Mouse (Mus musculus) CH12.LX (cell line): Measurements from ENCODE around the gene Msx3. TPM values are rescaled to one million over a fixed set of nuclear protein-coding genes. Genes with fewer than 3 reads are reported as not detected.
A peak's percentile ranks its signal among the peaks of the same experiment; 100 is the strongest.

ENCODE experiments used
- DNase-seq: peaks from one replicate; pipeline ENCODE4 v3.0.0-alpha.2; 2013; ENCODE audit errors: extremely low read depth
- H3K27ac ChIP-seq: 2 replicates; pipeline ENCODE4 v1.5.1; 2012; ENCODE audit warnings: low read depth, mild to moderate bottlenecking, control low read depth, moderate library complexity; ENCODE audit not compliant: insufficient read depth
- H3K27me3 ChIP-seq: replicated peaks from 2 replicates; pipeline ENCODE3; 2012; ENCODE audit warnings: inconsistent platforms
- H3K36me3 ChIP-seq, 2 experiments: replicated peaks in 1 of 2; 2 replicates each; pipeline versions ENCODE3 to v1.6.1; 2012; ENCODE audit warnings: inconsistent platforms in 1 of 2, low read length in 1 of 2, mild to moderate bottlenecking in 1 of 2, mixed read lengths in 1 of 2, moderate library complexity in 1 of 2; ENCODE audit not compliant: control insufficient read depth in 1 of 2, insufficient read depth in 1 of 2
- H3K4me1 ChIP-seq, 2 experiments: 2 replicates each; pipeline ENCODE4 v1.6.1; 2012; ENCODE audit warnings: inconsistent platforms in 1 of 2, moderate library complexity in 1 of 2; ENCODE audit not compliant: insufficient read depth in 2 of 2, control insufficient read depth in 1 of 2
- H3K4me2 ChIP-seq: 2 replicates; pipeline ENCODE4 v1.6.1; 2012; ENCODE audit warnings: low read depth, mild to moderate bottlenecking, control low read depth; ENCODE audit not compliant: poor library complexity, insufficient read depth, severe bottlenecking
- H3K4me3 ChIP-seq, 3 experiments: fragments of 150-350 bp in 1 of 3; sonication (generic) in 1 of 3; replicated peaks in 1 of 3; 2 replicates each; pipeline versions ENCODE3 to v1.5.1; 2011 to 2012; ENCODE audit warnings: low read depth in 2 of 3, low read length in 2 of 3, mild to moderate bottlenecking in 2 of 3, moderate library complexity in 2 of 3, control low read depth in 1 of 3, improper control_type of control experiment in 1 of 3, inconsistent platforms in 1 of 3, mixed read lengths in 1 of 3; ENCODE audit not compliant: poor library complexity in 1 of 3
- H3K79me2 ChIP-seq: replicated peaks from 2 replicates; pipeline ENCODE4 v1.6.1; 2012; ENCODE audit warnings: mild to moderate bottlenecking, moderate library complexity; ENCODE audit not compliant: control insufficient read depth, poor library complexity, insufficient read depth, severe bottlenecking; ENCODE audit errors: extremely low read depth
- H3K9ac ChIP-seq: 2 replicates; pipeline ENCODE4 v1.6.1; 2012; ENCODE audit warnings: low read depth, mild to moderate bottlenecking, control low read depth, moderate library complexity; ENCODE audit not compliant: insufficient read depth
- H3K9me3 ChIP-seq: replicated peaks from 2 replicates; pipeline ENCODE3; 2012; ENCODE audit warnings: low read length, inconsistent platforms, mixed read lengths
- CHD2 ChIP-seq: IDR thresholded peaks from 2 replicates; pipeline ENCODE4 v1.6.1; 2011; ENCODE audit warnings: low read length, improper control_type of control experiment
- E2F4 ChIP-seq: IDR thresholded peaks from 2 replicates; pipeline ENCODE4 v1.6.1; 2011; ENCODE audit warnings: low read depth, low read length, improper control_type of control experiment; ENCODE audit not compliant: insufficient replicate concordance
- ELF1 ChIP-seq: IDR thresholded peaks from 2 replicates; pipeline ENCODE4 v1.6.1; 2014; ENCODE audit warnings: low read depth, mild to moderate bottlenecking, inconsistent platforms, low read length, improper control_type of control experiment
- HCFC1 ChIP-seq: IDR thresholded peaks from 2 replicates; pipeline ENCODE4 v1.6.1; 2012; ENCODE audit warnings: low read depth, mild to moderate bottlenecking, inconsistent platforms, low read length, improper control_type of control experiment
- IRF4 ChIP-seq: IDR thresholded peaks from 2 replicates; pipeline ENCODE4 v1.6.1; 2014; ENCODE audit warnings: low read depth, mild to moderate bottlenecking, inconsistent platforms, low read length, improper control_type of control experiment
- NELFE ChIP-seq: IDR thresholded peaks from 2 replicates; pipeline ENCODE4 v1.6.1; 2011; ENCODE audit warnings: low read depth, low read length, improper control_type of control experiment
- PAX5 ChIP-seq: IDR thresholded peaks from 2 replicates; pipeline ENCODE4 v1.6.1; 2012; ENCODE audit warnings: low read length, inconsistent platforms, mixed read lengths
- TBP ChIP-seq: conservative IDR thresholded peaks from 2 replicates; pipeline ENCODE4 v1.6.1; 2011; ENCODE audit warnings: low read depth, low read length, improper control_type of control experiment
- UBTF ChIP-seq: IDR thresholded peaks from 2 replicates; pipeline ENCODE4 v1.6.1; 2012; ENCODE audit warnings: low read depth, mild to moderate bottlenecking, inconsistent platforms, low read length, improper control_type of control experiment, moderate library complexity
- ZC3H11A ChIP-seq: IDR thresholded peaks from 2 replicates; pipeline ENCODE4 v1.6.1; 2012; ENCODE audit warnings: low read depth, mild to moderate bottlenecking, inconsistent platforms, low read length, improper control_type of control experiment
- dilution Hi-C: fragments of 300-500 bp; cut with MboI; formaldehyde crosslinking; loops from 2 replicates; pipeline ENCODE4 v1.14.3; 2020; ENCODE audit warnings: low sequenced_read_pairs; ENCODE audit not compliant: extremely low pct_unique_long_range_greater_than_20kb, extremely low pct_ligation_motif_present
- in situ Hi-C: fragments of 300-500 bp; cut with MboI; formaldehyde crosslinking; loops from 3 replicates; pipeline ENCODE4 v1.14.3; 2019; ENCODE audit warnings: low sequenced_read_pairs, low pct_ligation_motif_present, low pct_unique_long_range_greater_than_20kb, mixed read lengths
- polyA plus RNA-seq: library from polyadenylated mRNA; unstranded; fragments of >175 nt; gene quantifications from 2 replicates; pipeline ENCODE4 v1.2.1, GENCODE M21; 2012; ENCODE audit warnings: low read depth; ENCODE audit not compliant: insufficient read length
- total RNA-seq, 2 experiments: library from RNA; depleted of rRNA; stranded (reverse); fragments of 300-350 nt in 1 of 2; fragments of >200 nt in 1 of 2; gene quantifications; 2 replicates each; pipeline ENCODE4 v1.2.3; 2012 to 2014

The Msx3 gene
- total RNA-seq (2012; rRNA removed) = not detected in 2 replicates
- total RNA-seq (2014; rRNA removed) = not detected in 2 replicates
- polyA plus RNA-seq = not detected in 2 replicates

GRCm38 (mm10) chr7:140048361-140049114 lies at the start of gene Msx3:
Gene Msx3, minus strand, starts transcription at chr7:140049089.
- TF ChIP-seq ZC3H11A (no peak), TBP (no peak), E2F4 (no peak), UBTF (no peak), HCFC1 (no peak)
- peaks cover 33% of the 10 kb centered on the region for H3K27me3 ChIP-seq
- no peak within 1 kb of the TSS for H3K27ac ChIP-seq
- peak within 1 kb of the TSS; percentile 52 for H3K4me2 ChIP-seq
- peak within 1 kb of the TSS; percentile 10; the same call in 1 of the 2 replicates for H3K9ac ChIP-seq
- DNase-seq = no peak
- H3K79me2 ChIP-seq = no peaks in the 10 kb centered on the region
- H3K4me3 ChIP-seq = peak within 1 kb of the TSS; percentile 19 to 53 (median 44)
- in situ Hi-C loops (no loop called here), dilution Hi-C loops (no loop called here)
- H3K9me3 ChIP-seq = peaks cover 12% of the 10 kb centered on the region
- H3K4me1 ChIP-seq = peaks cover 0 to 3% of the 10 kb centered on the region in 2 experiments; a peak in 1 of 4 replicates
- H3K36me3 ChIP-seq = no peaks in the 10 kb centered on the region

DNA sequence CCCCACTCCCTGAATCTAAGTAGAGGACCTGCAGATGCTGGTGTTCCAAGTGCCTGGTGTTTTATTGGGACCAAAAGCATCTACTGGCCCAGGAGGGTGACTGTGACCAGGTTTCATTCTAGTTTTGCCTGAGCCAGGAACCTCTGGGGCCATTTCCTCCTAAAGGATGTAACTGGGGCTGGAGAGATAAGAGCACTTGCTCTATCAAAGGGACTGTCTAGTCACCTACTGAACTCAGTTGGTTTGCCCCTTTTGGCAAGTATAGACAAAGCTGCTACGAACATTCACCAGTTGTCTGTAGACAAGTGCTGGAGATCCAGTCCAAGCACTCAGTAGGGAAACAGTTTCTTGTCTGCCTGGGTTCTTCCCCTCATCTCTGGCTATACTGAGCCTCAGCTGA lies 49.6 kb upstream of the Msx3 start:
- dilution Hi-C loops = no loop called here
- Histone ChIP-seq H3K9ac (no peak overlapping the region), H3K27me3 (no peaks in the 10 kb centered on the region), H3K9me3 (no peaks in the 10 kb centered on the region), H3K4me1 (peaks cover 0 to 10% of the 10 kb centered on the region in 2 experiments; a peak in 1 of 4 replicates), H3K79me2 (no peaks in the 10 kb centered on the region), H3K36me3 (no peaks in the 10 kb centered on the region), H3K4me3 (no peak overlapping the region), H3K27ac (no peak overlapping the region), H3K4me2 (no peak overlapping the region)
- TF ChIP-seq IRF4 = no peak
- no peak for TF ChIP-seq NELFE
- no peak for TF ChIP-seq HCFC1
- no peak for DNase-seq
- in situ Hi-C loops = loop anchor here (5.0 to 25.0 kb wide), 2 partner anchors 39 to 739 kb away; partner anchors contain the start of genes Mtg1, Odf3, Scgb1c1 and Urah

DNA sequence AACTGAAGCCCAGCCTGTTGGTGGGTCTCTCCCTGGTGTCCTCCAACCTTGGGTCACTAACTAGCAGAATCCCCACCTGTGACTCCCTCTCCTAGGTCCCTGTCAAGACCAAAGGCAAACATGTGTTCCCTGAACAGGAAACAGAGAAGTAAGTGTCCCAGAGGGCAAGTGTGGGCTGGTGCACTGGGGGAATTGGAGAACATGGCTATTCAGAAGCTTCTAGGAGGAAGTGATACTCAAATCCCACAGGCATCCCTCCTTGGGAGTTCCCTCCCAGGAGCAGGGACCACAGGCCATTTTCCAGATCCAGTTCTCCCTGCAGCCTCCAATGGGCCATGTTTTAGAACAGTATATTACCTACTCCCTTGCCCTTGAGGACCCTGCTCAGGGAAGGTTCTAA lies 47.2 kb upstream of the Msx3 start:
- dilution Hi-C loops = no loop called here
- H3K36me3 ChIP-seq = no peaks in the 10 kb centered on the region
- H3K9ac ChIP-seq = no peak overlapping the region
- TF ChIP-seq PAX5 (no peak), CHD2 (no peak), ELF1 (no peak), HCFC1 (no peak)
- TF ChIP-seq, all 38 proteins: peak for 0
- no peak overlapping the region for H3K4me2 ChIP-seq
- H3K9me3 ChIP-seq = no peaks in the 10 kb centered on the region
- in situ Hi-C loops = loop anchor here (5.0 to 25.0 kb wide), 2 partner anchors 41 to 741 kb away; partner anchors contain the start of genes Mtg1, Odf3, Scgb1c1 and Urah
- no peaks in the 10 kb centered on the region for H3K79me2 ChIP-seq
- H3K27me3 ChIP-seq = no peaks in the 10 kb centered on the region
- no peak for DNase-seq
- H3K4me3 ChIP-seq = no peak overlapping the region
- no peak overlapping the region for H3K27ac ChIP-seq
- H3K4me1 ChIP-seq = peaks cover 0 to 10% of the 10 kb centered on the region in 2 experiments; a peak in 1 of 4 replicates
